Mouse (Mus musculus) cerebellum, postnatal 10 days (tissue): Measurements from ENCODE around the gene Wdr78.

Source experiments
- DNase-seq, 2 experiments: peaks; one replicate each; pipeline ENCODE4 v3.0.0; 2021; ENCODE audit warnings: mixed read lengths in 2 of 2

The Wdr78 gene

GRCm38 (mm10) chr4:103048046-103048445 lies 66.3 kb downstream of the Wdr78 start:
- DNase-seq = peak; percentile 36 to 50

- DNase-seq = peak in 1 of 2 experiments; percentile 10
Measured at GRCm38 (mm10) chr4:103042997-103043396, 71.4 kb downstream of the Wdr78 start.

DNA sequence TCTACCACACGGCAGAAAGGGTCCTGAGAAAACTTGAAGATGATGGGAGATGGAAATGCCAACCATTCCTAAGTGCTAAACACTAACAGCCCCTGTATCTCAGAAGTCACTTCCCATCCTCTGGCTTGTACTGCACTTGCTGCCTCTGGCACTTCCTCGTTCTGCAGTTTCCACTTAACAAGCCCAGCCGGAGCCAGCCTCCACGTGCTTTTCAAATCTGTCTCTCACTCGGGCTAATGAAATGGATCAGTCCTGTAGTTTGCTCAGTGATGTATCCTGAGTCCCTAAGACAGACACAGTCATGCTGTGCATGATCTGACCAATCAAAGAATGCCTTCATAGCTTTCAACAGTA lies 74.5 kb downstream of the Wdr78 start:
- no peak for DNase-seq

- no peak for DNase-seq
Measured at GRCm38 (mm10) chr4:103039103-103039837, 75.1 kb downstream of the Wdr78 start.

DNA sequence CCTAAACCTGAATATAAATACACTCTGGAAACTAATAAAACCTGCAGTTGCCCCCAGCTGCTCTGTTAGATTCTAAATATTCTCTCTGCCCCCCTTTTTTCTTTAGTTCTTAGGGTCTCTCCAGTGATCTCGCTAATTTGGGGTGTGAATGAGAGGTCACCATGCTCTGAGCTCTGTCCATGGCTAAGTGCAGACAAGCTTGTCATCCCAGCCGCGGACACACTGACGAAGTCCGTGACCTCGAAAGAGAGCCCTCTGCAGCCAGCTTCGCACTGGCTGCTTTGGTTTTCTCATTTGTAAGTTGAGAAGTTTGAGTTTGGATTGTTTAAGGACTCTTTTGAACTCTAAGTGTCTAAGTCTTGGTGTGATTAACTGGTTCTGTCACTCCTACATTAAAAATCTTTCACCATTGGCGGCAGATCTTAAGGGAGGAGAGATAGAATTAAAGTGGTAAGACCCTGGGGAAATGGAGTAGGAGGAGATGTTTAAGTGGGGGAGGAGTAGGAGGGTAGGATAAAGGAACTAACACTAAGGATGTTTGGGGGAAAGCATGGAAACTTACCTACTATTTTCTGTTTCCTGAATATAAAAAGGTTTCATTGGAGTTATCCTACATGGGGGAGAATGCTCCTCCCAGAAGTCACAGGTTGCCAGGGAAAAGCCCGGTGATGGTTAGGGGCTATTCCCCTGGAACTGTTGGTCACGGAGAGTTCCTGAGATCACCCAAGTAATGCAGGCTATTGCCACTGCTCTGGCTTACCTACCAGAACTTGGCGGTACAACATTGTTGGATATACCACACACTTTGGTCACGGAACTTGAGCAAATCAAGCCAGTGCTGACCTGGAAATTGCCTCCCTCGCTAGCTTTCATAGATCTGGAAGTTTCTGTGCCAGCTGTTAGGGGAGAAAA lies 85.9 kb downstream of the Wdr78 start:
- no peak for DNase-seq

- no peak for DNase-seq
Measured at GRCm38 (mm10) chr4:103027745-103028144, 86.6 kb downstream of the Wdr78 start.

DNA sequence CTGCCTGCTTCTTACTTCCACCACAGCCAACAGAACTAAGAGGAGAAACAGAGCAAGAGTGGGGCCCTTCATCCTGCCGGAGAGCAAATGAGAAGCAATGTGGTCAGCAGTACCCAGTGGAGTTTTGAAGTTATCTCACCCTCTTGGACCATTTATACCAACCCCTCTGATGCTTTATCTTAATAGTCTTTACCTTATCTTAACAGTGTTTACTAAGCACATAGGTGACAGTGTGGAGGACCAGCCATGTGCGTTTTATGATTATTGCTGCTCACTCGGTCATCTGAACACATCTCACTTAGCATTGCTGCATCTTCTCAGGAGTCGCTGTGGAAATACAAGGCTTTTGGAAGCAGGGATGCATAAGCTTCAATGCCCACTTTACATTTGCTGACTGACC lies 87.7 kb downstream of the Wdr78 start, which contains the start of gene Insl5:
Gene Insl5, minus strand, starts transcription at position 222 of the 400 bp plus-strand sequence.
- no peak for DNase-seq

GRCm38 (mm10) chr4:103013490-103013889 lies 100.9 kb downstream of the Wdr78 start:
- no peak for DNase-seq

GRCm38 (mm10) chr4:103011823-103012222 lies 102.5 kb downstream of the Wdr78 start:
- DNase-seq = no peak

- DNase-seq = no peak
Measured at GRCm38 (mm10) chr4:103010734-103011133, 103.6 kb downstream of the Wdr78 start.

GRCm38 (mm10) chr4:103006943-103007418 lies 107.4 kb downstream of the Wdr78 start:
- peak in 1 of 2 experiments; percentile 19 for DNase-seq

GRCm38 (mm10) chr4:103006266-103006665 lies 108.1 kb downstream of the Wdr78 start:
- DNase-seq = no peak

- no peak for DNase-seq
Measured at GRCm38 (mm10) chr4:103005190-103005945, 109.0 kb downstream of the Wdr78 start.

DNA sequence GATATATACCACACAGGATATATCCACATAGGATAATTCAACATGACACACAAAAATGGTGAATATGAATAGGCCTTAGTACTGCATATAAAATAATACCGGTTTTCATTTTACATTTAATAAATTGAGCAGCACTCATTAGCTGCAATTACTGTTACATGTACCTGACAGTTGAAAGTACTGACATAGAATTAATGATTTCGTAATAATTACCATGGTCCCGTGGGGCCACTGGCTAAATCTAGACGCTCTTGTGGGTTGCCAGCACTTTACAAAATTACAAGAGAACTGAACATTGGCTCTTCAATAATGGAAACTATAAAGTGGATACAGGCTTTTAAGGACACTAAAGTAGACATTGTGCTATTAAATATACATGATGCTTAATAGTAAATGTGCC lies 109.7 kb downstream of the Wdr78 start:
- DNase-seq = no peak

GRCm38 (mm10) chr4:102991685-102992084 lies 122.7 kb downstream of the Wdr78 start:
- no peak for DNase-seq

GRCm38 (mm10) chr4:102990595-102991340 lies 123.6 kb downstream of the Wdr78 start:
- DNase-seq = no peak

GRCm38 (mm10) chr4:102990016-102990415 lies 124.3 kb downstream of the Wdr78 start:
- no peak for DNase-seq

GRCm38 (mm10) chr4:102989391-102989790 lies 125.0 kb downstream of the Wdr78 start:
- DNase-seq = no peak

DNA sequence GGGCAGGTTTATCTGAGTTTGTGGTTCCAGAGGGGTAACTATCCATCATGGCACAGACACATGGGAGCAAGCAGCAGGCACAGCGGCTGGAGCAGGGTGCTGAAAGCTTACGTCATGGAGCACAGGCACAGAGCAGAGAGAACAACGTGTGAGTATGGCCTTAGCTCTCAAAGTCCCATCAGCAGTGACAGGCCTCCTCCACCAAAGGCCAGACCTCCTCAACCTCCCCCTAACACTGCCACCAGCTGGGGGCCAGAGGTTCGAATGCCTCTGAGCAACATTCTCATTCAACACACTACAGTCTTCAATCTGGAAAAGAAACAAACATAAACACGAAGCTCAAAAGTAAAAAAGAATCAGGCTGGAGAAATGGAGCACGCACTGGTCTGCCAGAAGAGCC lies 125.8 kb downstream of the Wdr78 start:
- no peak for DNase-seq
